Mouse (Mus musculus) frontal cortex, postnatal 25 days (tissue): Measurements from ENCODE around the gene Abhd6.
A peak's percentile ranks its signal among the peaks of the same experiment; 100 is the strongest.

Source experiments
- DNase-seq, 2 experiments: peaks; one replicate each; pipeline ENCODE4 v3.0.0; 2022; ENCODE audit warnings: low spot score in 2 of 2

The Abhd6 gene

GRCm38 (mm10) chr14:8002432-8003092 lies at the start of gene Abhd6:
Gene Abhd6 (plus strand): TSS chr14:8002902.
- peak; percentile 77 to 83 for DNase-seq

GRCm38 (mm10) chr14:7954071-7954471 lies 48.6 kb upstream of the Abhd6 start:
- no peak for DNase-seq

GRCm38 (mm10) chr14:7956427-7956826 lies 46.3 kb upstream of the Abhd6 start:
- no peak for DNase-seq

DNA sequence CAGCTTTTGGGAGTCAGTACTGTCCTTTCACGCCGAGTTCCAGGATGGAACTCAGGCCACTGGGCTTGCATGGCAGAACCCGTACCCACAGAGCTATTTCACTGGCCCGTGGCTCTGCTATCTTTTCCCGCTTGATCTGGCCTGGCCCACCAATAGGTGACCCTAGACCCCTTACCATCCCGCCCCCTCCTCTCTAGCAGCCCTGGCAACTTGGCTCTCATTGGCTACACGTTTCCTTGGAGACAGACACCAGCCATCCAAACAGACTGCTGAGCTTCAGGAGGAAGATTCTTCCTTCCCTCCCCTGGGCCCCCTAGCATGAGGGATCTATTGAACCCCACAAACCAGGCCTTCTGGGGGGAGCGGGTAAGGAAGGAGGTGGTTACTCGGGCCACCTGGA lies 45.7 kb upstream of the Abhd6 start, which contains the start of gene Gm45521:
TSS of gene Gm45521 (plus strand) at position 240 of the 400 bp plus-strand sequence.
- no peak for DNase-seq

GRCm38 (mm10) chr14:7960616-7961015 lies 42.1 kb upstream of the Abhd6 start:
- peak; percentile 30 to 33 for DNase-seq

DNA sequence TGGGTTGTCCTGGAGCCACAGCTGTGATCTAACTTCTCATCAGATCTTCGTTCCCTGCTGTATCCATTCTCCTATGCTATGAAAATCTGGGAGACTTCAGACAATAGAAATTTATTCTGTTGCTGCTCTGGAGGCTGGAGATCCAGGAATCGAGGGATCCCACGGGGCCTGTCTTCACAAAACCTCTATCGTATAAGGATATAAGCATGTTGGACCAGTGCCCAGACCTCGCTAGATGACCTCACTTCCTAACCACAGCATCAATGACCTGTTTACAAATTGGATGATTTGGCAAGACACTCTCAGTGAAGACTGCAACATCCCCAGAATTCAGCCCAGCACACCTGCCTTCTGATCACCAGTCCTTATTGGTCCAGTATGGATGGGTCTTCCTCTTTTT lies 41.0 kb upstream of the Abhd6 start:
- no peak for DNase-seq

GRCm38 (mm10) chr14:7962626-7963025 lies 40.1 kb upstream of the Abhd6 start:
- DNase-seq: no peak

- DNase-seq: no peak
These were observed 39.5 kb upstream of the Abhd6 start for GRCm38 (mm10) chr14:7963160-7963559.

DNA sequence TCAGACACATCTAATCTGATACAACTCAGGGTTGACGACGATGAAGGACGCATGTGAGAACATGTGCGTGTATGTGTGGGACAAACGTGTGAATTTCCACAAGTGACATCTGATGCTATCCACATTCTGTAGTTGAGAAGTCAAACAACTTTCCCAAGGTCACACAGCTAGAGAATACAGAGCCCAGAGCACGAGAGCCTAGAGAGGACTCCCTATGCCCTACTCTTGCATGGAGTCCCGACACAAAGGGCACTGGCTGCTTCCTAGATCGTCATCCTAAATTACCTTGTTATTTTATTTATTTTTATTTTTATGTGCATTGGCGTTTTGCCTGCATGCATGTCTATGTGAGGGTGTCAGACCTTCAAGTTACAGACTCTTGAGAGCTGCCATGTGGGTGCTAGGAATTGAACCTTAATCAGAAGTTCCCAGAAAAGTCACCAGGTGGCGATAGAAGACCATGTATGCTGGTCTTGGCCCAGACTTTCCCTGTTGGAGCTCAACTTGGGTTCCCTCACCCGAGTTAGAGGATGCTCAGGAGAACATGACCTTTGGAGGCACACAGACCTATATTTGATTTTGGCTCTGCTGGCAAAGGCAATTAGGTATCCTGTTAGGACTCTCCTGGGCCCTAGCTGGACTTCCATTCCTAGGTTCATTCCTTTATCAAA lies 38.3 kb upstream of the Abhd6 start:
- peak; percentile 27 to 64 for DNase-seq

- DNase-seq: no peak
These were observed 30.7 kb upstream of the Abhd6 start for GRCm38 (mm10) chr14:7971889-7972493.

GRCm38 (mm10) chr14:7974643-7975042 lies 28.1 kb upstream of the Abhd6 start:
- DNase-seq: no peak

- no peak for DNase-seq
These were observed 27.5 kb upstream of the Abhd6 start for GRCm38 (mm10) chr14:7975177-7975576.

- no peak for DNase-seq
These were observed 25.2 kb upstream of the Abhd6 start for GRCm38 (mm10) chr14:7977471-7977870.

GRCm38 (mm10) chr14:7978183-7978582 lies 24.5 kb upstream of the Abhd6 start:
- DNase-seq: no peak

- DNase-seq: no peak
These were observed 21.5 kb upstream of the Abhd6 start for GRCm38 (mm10) chr14:7981226-7981625.

- no peak for DNase-seq
These were observed 15.8 kb upstream of the Abhd6 start for GRCm38 (mm10) chr14:7986913-7987312.

DNA sequence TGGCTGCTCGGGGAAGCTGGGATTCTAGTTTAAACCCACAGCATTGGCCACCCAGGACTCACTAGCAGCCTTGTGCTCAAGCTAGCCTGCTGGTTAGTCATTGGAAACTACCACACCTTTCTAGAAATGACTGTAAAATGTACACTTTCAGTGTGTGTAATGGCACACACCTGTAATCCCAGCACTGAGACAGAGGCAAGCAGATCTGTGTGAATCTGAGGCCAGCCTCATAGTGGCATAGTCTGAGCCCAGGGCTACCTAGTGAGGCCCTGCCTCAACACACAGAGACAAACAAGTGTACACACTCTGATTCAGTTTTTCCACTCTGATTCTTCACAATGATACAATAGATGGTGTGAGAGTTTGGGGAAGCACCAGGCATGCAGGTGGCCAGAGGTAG lies 13.3 kb upstream of the Abhd6 start:
- no peak for DNase-seq

DNA sequence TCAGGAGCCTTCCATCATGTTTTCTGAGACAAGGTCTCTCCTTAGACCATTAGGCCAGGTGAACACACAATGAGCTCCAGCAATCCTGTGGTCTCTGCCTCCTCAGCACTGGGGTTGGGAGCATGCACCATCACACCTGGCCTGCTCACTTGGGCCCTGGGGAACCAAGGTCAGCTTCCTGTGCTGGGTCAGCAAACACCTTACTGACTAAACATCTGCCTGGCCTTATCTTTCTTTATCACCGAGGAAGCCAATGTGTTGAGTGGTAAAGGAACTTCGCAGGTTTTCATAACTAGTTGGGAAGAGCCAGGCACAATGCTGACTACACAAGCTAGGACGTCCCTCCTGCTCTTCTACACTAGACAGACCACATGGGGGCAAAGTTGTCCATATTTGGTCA lies 12.7 kb upstream of the Abhd6 start:
- no peak for DNase-seq

GRCm38 (mm10) chr14:7991108-7991776 lies 11.5 kb upstream of the Abhd6 start:
- DNase-seq: no peak

- no peak for DNase-seq
These were observed 10.5 kb upstream of the Abhd6 start for GRCm38 (mm10) chr14:7992158-7992557.

DNA sequence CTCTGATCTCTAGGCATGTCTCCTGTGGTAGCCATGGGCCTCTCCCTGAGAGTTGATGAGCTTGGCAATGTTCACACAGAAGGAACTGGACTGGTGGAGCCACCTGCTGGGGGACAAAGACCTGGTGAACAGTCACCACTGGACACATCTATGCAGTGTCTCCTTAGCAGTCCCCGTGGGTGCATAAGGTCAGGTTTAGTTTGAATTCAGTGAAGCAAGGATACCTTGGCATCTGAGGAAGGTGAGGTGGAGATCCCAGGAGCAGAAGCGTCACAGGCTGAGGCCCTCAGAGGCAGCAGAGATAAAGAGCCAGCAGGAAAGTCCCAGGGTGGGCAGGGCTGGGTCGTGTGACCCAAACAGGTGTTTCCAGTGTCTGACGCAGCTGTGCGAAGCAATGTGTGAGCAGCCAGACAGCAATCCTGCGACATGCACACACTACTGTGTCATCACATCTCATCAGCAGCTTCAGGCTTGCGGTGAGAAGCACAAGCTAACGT lies 8.4 kb upstream of the Abhd6 start, which contains the start of gene Dnase1l3:
TSS of gene Dnase1l3 (minus strand) at position 303 of the 497 bp plus-strand sequence.
- DNase-seq: no peak

GRCm38 (mm10) chr14:7997255-7997696 lies 5.4 kb upstream of the Abhd6 start:
- DNase-seq: peak; percentile 89 to 91
